Mouse (Mus musculus) limb, embryonic 14.5 days (tissue): Measurements from ENCODE around the gene Rnf123. TPM values are rescaled to one million over a fixed set of nuclear protein-coding genes. Genes with fewer than 3 reads are reported as not detected.
"Not testable (repeated sequence)": the region's sequence is repeated elsewhere in the genome, so short reads cannot be mapped to it uniquely, and the experiment has no call there.

Experiments used
- ATAC-seq: fragments of 200-750 bp; cut with Nextera tagmentation; 2 replicates; pipeline ENCODE4 v1.8.0; 2017; ENCODE audit warnings: low read depth, moderate number of reproducible peaks, moderate TSS enrichment; ENCODE audit not compliant: low FRiP score
- DNase-seq: peaks from one replicate; pipeline ENCODE4 v3.0.0-alpha.2; 2015; ENCODE audit warnings: low spot score
- H3K27ac ChIP-seq: fragments of 300-500 bp; sonication (generic); replicated peaks from 2 replicates; pipeline ENCODE4 v1.5.1; 2014; ENCODE audit warnings: low read depth, mild to moderate bottlenecking, low read length, moderate library complexity, mixed read lengths
- H3K27me3 ChIP-seq: fragments of 300-500 bp; sonication (generic); 2 replicates; pipeline ENCODE4 v1.6.1; 2014; ENCODE audit warnings: low read length, mixed read lengths; ENCODE audit not compliant: control insufficient read depth, insufficient read depth
- H3K36me3 ChIP-seq: fragments of 300-500 bp; sonication (generic); 2 replicates; pipeline ENCODE4 v1.6.1; 2014; ENCODE audit warnings: mild to moderate bottlenecking, low read length, moderate library complexity, mixed read lengths; ENCODE audit not compliant: control insufficient read depth, insufficient read depth
- H3K4me1 ChIP-seq: fragments of 300-500 bp; sonication (generic); 2 replicates; pipeline ENCODE4 v1.6.1; 2014; ENCODE audit warnings: antibody characterized with exemption, low read length, mixed read lengths; ENCODE audit not compliant: control insufficient read depth, insufficient read depth
- H3K4me2 ChIP-seq: fragments of 300-500 bp; sonication (generic); replicated peaks from 2 replicates; pipeline ENCODE4 v1.6.1; 2014; ENCODE audit warnings: low read depth, mild to moderate bottlenecking, low read length, moderate library complexity; ENCODE audit not compliant: severe bottlenecking
- H3K4me3 ChIP-seq: fragments of 300-500 bp; sonication (generic); replicated peaks from 2 replicates; pipeline ENCODE4 v1.5.1; 2014; ENCODE audit warnings: low read length
- H3K9ac ChIP-seq: fragments of 300-500 bp; sonication (generic); 2 replicates; pipeline ENCODE4 v1.6.1; 2014; ENCODE audit warnings: mild to moderate bottlenecking, low read depth, low read length, moderate library complexity; ENCODE audit not compliant: severe bottlenecking
- H3K9me3 ChIP-seq: fragments of 300-500 bp; sonication (generic); 2 replicates; pipeline ENCODE4 v1.6.1; 2016; ENCODE audit warnings: low read length; ENCODE audit not compliant: control insufficient read depth
- POLR2A ChIP-seq: fragments of 200-500 bp; IDR thresholded peaks from 2 replicates; pipeline ENCODE4 v1.8.0; 2012; ENCODE audit warnings: inconsistent platforms, mild to moderate bottlenecking, moderate library complexity, borderline replicate concordance; ENCODE audit not compliant: insufficient read depth, insufficient read length; ENCODE audit errors: extremely low read depth
- WGBS: fragments of 180-500 bp; shearing (Covaris S2); extraction: QIAGEN DNeasy Blood & Tissue Kit; methylation state at CpG from one replicate; pipeline ENCODE4 v1.1.7; 2014; 5-methylcytosine and 5-hydroxymethylcytosine counted together
- polyA plus RNA-seq, 2 experiments: library from polyadenylated mRNA; depleted of rRNA in 1 of 2; stranded (reverse) in 1 of 2; unstranded in 1 of 2; fragments of >200 nt; fragmentation: Nextera tagmentation in 1 of 2; extraction: Ambion mirVana in 1 of 2; gene quantifications; 2 replicates each; pipeline versions ENCODE4 v1.2.1 to v1.2.3; 2012 to 2014

The Rnf123 gene
- polyA plus RNA-seq, 2 experiments, result 32.4 to 67.9 TPM

GRCm38 (mm10) chr9:108032126-108032525 is 51.0 kb downstream of the Rnf123 start:
- Histone ChIP-seq H3K27me3 (no peaks in the 10 kb centered on the region), H3K9ac (no peak overlapping the region), H3K4me2 (no peak overlapping the region), H3K4me3 (no peak overlapping the region), H3K9me3 (no peaks in the 10 kb centered on the region), H3K27ac (no peak overlapping the region), H3K36me3 (peaks cover 67% of the 10 kb centered on the region), H3K4me1 (no peaks in the 10 kb centered on the region)
- DNase-seq, result no peak
- TF ChIP-seq POLR2A, result no peak
- ATAC-seq, result no peak
- 85% methylated on average over 5 of the region's 5 CpGs for WGBS

DNA sequence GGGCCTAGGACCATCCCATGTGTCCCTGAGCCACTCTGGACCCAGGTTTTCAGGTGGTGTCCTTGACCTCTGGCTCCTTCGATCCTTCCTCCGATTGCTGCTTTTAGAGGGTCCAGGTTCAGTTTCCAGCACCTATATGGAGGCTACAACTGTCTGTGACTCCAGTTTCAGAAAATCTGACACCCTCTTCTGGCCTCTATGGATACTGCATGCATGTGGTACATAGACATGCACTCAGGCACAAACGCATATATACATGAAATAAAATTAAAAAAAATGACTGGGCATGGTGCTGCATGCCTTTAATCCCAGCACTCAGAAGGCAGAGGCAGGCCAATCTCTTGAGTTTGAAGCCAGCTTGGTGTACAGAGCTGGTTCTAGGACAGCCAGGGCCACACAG is 55.3 kb downstream of the Rnf123 start:
- no peak overlapping the region for H3K4me3 ChIP-seq
- TF ChIP-seq POLR2A, result no peak
- H3K36me3 ChIP-seq, result peaks cover 66% of the 10 kb centered on the region
- ATAC-seq (no peak), DNase-seq (no peak)
- no peak overlapping the region for H3K9ac ChIP-seq
- no peak overlapping the region for H3K4me2 ChIP-seq
- 94% methylated on average over 3 of the region's 3 CpGs for WGBS
- no peaks in the 10 kb centered on the region for H3K27me3 ChIP-seq
- H3K27ac ChIP-seq, result no peak overlapping the region
- H3K4me1 ChIP-seq, result no peaks in the 10 kb centered on the region
- H3K9me3 ChIP-seq, result no peaks in the 10 kb centered on the region

- Histone ChIP-seq H3K9me3 (no peaks in the 10 kb centered on the region), H3K36me3 (peaks cover 53% of the 10 kb centered on the region), H3K27ac (no peak overlapping the region), H3K27me3 (no peaks in the 10 kb centered on the region), H3K4me3 (no peak overlapping the region), H3K4me1 (no peaks in the 10 kb centered on the region), H3K9ac (no peak overlapping the region), H3K4me2 (no peak overlapping the region)
- ATAC-seq (no peak), DNase-seq (no peak)
- WGBS, result 83% methylated on average over 3 of the region's 3 CpGs
- no peak for TF ChIP-seq POLR2A
Measured at GRCm38 (mm10) chr9:108026584-108026983, 56.6 kb downstream of the Rnf123 start.

DNA sequence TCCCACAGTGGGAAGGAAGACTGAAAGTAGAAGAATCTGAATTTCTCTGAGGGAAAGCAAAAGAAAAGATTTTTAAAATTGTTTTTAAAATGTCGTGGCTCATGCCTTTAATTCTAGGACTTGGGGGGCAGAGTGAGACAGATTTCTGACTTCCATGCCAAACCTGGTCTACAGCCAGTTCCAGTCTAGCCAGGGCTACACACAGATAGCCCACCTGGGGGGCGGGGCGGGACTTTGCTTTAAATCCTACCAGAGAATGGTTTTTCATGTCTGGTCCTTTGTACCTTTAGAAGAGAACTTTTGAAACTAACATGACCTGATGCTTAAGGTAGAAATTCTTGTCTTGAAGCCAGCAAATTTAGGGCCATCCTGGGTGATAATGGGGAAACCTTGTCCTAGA is 59.9 kb downstream of the Rnf123 start:
- no peak for TF ChIP-seq POLR2A
- DNase-seq, result no peak

DNA sequence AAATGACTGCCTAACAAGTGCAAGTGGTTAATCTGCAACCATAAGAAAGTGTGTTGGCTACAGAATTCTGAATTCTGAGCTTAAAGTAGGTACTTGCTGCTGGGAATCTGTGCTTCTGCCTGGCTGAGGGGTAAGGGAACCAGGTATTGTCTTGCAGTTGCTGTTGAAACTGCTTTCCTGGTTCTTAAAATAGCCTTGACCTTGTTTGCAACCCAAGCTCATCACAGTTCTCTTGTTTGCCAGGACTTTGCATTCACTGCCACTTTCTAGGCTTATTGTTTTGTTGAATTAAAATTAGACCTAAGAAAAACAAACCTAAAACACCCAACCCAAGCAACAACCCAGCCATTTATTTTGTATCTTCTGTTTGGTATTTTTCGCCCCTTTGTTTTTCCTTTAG is 62.4 kb downstream of the Rnf123 start:
- no peaks in the 10 kb centered on the region for H3K27me3 ChIP-seq
- H3K9ac ChIP-seq, result no peak overlapping the region
- peaks cover 21% of the 10 kb centered on the region for H3K36me3 ChIP-seq
- TF ChIP-seq POLR2A, result no peak
- H3K4me3 ChIP-seq, result no peak overlapping the region
- no peaks in the 10 kb centered on the region for H3K4me1 ChIP-seq
- DNase-seq, result no peak
- 96% methylated on average over 1 of the region's 1 CpGs for WGBS
- no peak overlapping the region for H3K27ac ChIP-seq
- no peak overlapping the region for H3K4me2 ChIP-seq
- no peak for ATAC-seq
- H3K9me3 ChIP-seq, result no peaks in the 10 kb centered on the region

More for the DNA sequence above, 59.9 kb downstream of the Rnf123 start:
- no peaks in the 10 kb centered on the region for H3K9me3 ChIP-seq
- H3K4me3 ChIP-seq, result no peak overlapping the region
- H3K36me3 ChIP-seq, result peaks cover 41% of the 10 kb centered on the region
- ATAC-seq, result no peak
- no peak overlapping the region for H3K9ac ChIP-seq
- H3K27ac ChIP-seq, result no peak overlapping the region
- WGBS, result 89% methylated on average over 3 of the region's 3 CpGs
- no peak overlapping the region for H3K4me2 ChIP-seq
- no peaks in the 10 kb centered on the region for H3K27me3 ChIP-seq
- no peaks in the 10 kb centered on the region for H3K4me1 ChIP-seq

- DNase-seq (no peak), ATAC-seq (no peak)
- H3K4me2 ChIP-seq, result no peak overlapping the region
- no peaks in the 10 kb centered on the region for H3K4me1 ChIP-seq
- WGBS, result 92% methylated on average over 3 of the region's 3 CpGs
- H3K4me3 ChIP-seq, result no peak overlapping the region
- H3K27ac ChIP-seq, result no peak overlapping the region
- H3K36me3 ChIP-seq, result peaks cover 19% of the 10 kb centered on the region
- no peaks in the 10 kb centered on the region for H3K9me3 ChIP-seq
- H3K27me3 ChIP-seq, result no peaks in the 10 kb centered on the region
- no peak for TF ChIP-seq POLR2A
- no peak overlapping the region for H3K9ac ChIP-seq
Measured at GRCm38 (mm10) chr9:108017127-108017526, 66.0 kb downstream of the Rnf123 start.

DNA sequence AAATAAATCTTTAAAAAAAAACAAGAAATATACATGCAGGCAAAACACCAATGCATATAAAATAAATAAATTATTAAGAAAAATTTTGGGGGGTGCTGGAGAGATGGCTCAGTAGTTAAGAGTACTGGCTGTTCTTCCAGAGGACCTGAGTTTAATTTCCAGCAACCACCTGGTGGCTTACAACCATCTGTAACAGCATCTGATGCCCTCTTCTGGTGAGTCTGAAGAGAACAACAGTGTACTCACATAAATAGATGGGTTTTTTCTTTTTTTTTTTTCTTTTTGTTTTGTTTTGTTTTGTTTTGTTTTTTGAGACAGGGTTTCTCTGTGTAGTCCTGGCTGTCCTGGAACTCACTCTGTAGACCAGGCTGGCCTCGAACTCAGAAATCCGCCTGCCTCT is 69.6 kb downstream of the Rnf123 start:
- H3K27me3 ChIP-seq, H3K4me1 ChIP-seq, DNase-seq, ATAC-seq, H3K27ac ChIP-seq, H3K9me3 ChIP-seq, H3K4me3 ChIP-seq, H3K9ac ChIP-seq, H3K4me2 ChIP-seq: not testable (repeated sequence)
- peaks cover 21% of the 10 kb centered on the region for H3K36me3 ChIP-seq
- 96% methylated on average over 2 of the region's 2 CpGs for WGBS
